Mouse (Mus musculus) erythroid progenitor cell, adult 5-6 weeks (primary cell): ENCODE measurements around the gene Mas1. TPM values are rescaled to one million over a fixed set of nuclear protein-coding genes. Genes with fewer than 3 reads are reported as not detected.
"Not testable (repeated sequence)": the region's sequence is repeated elsewhere in the genome, so short reads cannot be mapped to it uniquely, and the experiment has no call there.

ENCODE experiments used
- ATAC-seq: replicated peaks from 2 replicates; pipeline ENCODE4 v1.8.0; 2016; ENCODE audit warnings: moderate number of reproducible peaks, mild to moderate bottlenecking, moderate TSS enrichment, inconsistent platforms; ENCODE audit not compliant: poor library complexity, low FRiP score, severe bottlenecking
- total RNA-seq, 2 experiments: library from RNA; stranded (forward) in 1 of 2; stranded (reverse) in 1 of 2; fragments of 150-400 nt in 1 of 2; fragments of 186-747, 209-891 nt in 1 of 2; gene quantifications; 2 replicates each; pipeline versions ENCODE4 v1.2.3 to v1.2.4; 2015 to 2017; ENCODE audit warnings: low replicate concordance in 2 of 2

The Mas1 gene
- total RNA-seq (2015; ENCODE audit: low replicate concordance), result not detected in 2 replicates
- total RNA-seq (2017; ENCODE audit: low replicate concordance), result not detected in 2 replicates

GRCm38 (mm10) chr17:12868043-12868442, at the start of gene Mas1:
Mas1 (minus strand) TSS chr17:12868143.
- ATAC-seq, result no peak

- peak; percentile 62 for ATAC-seq
These were observed 48.8 kb upstream of the Mas1 start for GRCm38 (mm10) chr17:12916588-12917380.

- ATAC-seq, result peak; percentile 98
These were observed 48.1 kb upstream of the Mas1 start, which contains the start of gene Mrpl18 for GRCm38 (mm10) chr17:12915881-12916583. Mrpl18 (minus strand) TSS chr17:12916345.

GRCm38 (mm10) chr17:12915488-12915880, 47.5 kb upstream of the Mas1 start, which contains the start of gene Tcp1:
Tcp1 (plus strand) TSS chr17:12915701.
- peak; percentile 22 for ATAC-seq

- no peak for ATAC-seq
These were observed 42.4 kb upstream of the Mas1 start for GRCm38 (mm10) chr17:12910391-12910790.

- ATAC-seq, result no peak
These were observed 41.7 kb upstream of the Mas1 start, which contains the start of gene Pnldc1 for GRCm38 (mm10) chr17:12909361-12910280. Pnldc1 (minus strand) TSS chr17:12910230.

GRCm38 (mm10) chr17:12906436-12906835, 38.5 kb upstream of the Mas1 start:
- ATAC-seq, result no peak

- no peak for ATAC-seq
These were observed 37.9 kb upstream of the Mas1 start for GRCm38 (mm10) chr17:12905810-12906209.

GRCm38 (mm10) chr17:12904349-12904748, 36.4 kb upstream of the Mas1 start:
- ATAC-seq, result no peak

- ATAC-seq, result no peak
These were observed 35.7 kb upstream of the Mas1 start for GRCm38 (mm10) chr17:12903372-12904333.

GRCm38 (mm10) chr17:12902291-12902690, 34.3 kb upstream of the Mas1 start:
- no peak for ATAC-seq

- not testable (repeated sequence) for ATAC-seq
These were observed 30.7 kb upstream of the Mas1 start for GRCm38 (mm10) chr17:12898607-12899006.

- no peak for ATAC-seq
These were observed 29.7 kb upstream of the Mas1 start for GRCm38 (mm10) chr17:12897674-12898073.

GRCm38 (mm10) chr17:12892033-12892432, 24.1 kb upstream of the Mas1 start:
- no peak for ATAC-seq

GRCm38 (mm10) chr17:12891054-12891453, 23.1 kb upstream of the Mas1 start:
- no peak for ATAC-seq

GRCm38 (mm10) chr17:12887021-12887775, 19.3 kb upstream of the Mas1 start:
- no peak for ATAC-seq

GRCm38 (mm10) chr17:12886620-12887019, 18.7 kb upstream of the Mas1 start:
- ATAC-seq, result no peak

- ATAC-seq, result no peak
These were observed 13.3 kb upstream of the Mas1 start for GRCm38 (mm10) chr17:12881216-12881615.
